Mouse (Mus musculus) gastrocnemius, adult 8-10 months (tissue): ENCODE results near the gene Olfr1351. TPM values are rescaled to one million over a fixed set of nuclear protein-coding genes. Genes with fewer than 3 reads are reported as not detected.
"Not testable (repeated sequence)": the region's sequence is repeated elsewhere in the genome, so short reads cannot be mapped to it uniquely, and the experiment has no call there.

Experiments used
- DNase-seq, 2 experiments: peaks; one replicate each; pipeline ENCODE4 v3.0.0; 2022; ENCODE audit warnings: low spot score in 2 of 2
- total RNA-seq, 4 experiments: library from RNA; stranded (reverse); gene quantifications; 2 replicates each; pipeline ENCODE4 v1.2.4; 2022

Gene Olfr1351
- not detected for total RNA-seq

DNA sequence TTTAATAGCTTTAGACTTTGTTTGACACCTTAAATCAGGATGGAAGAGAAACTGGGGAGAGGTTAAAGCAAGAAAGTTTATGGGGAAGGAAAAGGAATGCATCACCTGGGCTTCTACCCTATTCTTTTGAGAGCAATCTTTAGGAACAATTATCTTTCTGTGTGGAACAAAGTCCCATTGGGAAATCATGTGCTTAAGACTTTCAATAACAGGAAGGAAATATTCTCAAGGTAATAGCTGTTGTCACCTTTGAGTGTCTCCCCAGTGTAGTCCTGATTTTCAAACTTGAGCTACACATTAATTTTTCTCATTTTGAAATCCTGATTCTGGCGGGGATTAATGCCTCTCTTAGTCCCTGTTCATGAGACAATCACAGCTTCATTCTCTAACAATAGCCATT, at the start of gene Olfr1351:
Olfr1351 (plus strand) TSS at position 301 of the 400 bp plus-strand sequence.
- DNase-seq: no peak

DNA sequence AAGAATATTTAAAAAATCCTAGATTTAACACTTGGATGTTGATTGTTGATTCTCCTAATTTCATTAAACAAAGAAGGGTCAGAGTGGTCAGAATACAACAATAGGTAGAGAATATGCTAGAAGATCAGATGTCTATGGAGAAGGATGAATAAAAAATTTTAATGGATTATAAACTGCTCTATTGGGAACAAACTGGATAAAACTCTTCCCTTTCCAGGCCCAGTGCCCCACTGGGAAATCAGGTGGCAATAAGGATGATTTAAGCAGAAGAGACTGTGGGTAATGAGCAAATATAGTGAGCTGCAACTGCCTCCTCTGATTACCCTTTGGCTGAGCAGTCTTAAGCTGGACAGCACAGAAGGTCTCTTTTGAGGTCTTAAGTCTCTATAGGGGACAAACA, 49.3 kb upstream of the Olfr1351 start, which contains the start of gene Olfr1353:
Olfr1353 (plus strand) TSS at position 301 of the 400 bp plus-strand sequence.
- not testable (repeated sequence) for DNase-seq

DNA sequence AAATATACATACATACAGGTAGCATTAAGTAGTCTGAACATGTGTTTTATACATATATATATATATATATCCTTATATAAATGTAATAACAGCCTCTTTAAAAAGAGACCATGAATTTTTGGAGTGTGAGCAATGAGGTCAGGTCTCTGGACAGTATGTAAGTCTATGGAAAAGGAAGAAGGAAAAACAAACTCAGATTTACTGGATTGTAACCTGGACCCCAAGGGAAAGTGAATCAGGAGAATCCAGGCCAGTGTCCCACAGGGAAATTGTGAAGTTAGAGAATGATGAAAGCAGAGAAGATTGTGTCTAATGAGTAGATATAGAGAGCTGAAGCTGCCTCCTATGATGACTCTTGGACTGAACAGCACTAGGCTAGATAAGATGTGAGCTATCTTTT, 31.5 kb upstream of the Olfr1351 start, which contains the start of gene Olfr1352:
Olfr1352 (plus strand) TSS at position 301 of the 400 bp plus-strand sequence.
- no peak for DNase-seq

DNA sequence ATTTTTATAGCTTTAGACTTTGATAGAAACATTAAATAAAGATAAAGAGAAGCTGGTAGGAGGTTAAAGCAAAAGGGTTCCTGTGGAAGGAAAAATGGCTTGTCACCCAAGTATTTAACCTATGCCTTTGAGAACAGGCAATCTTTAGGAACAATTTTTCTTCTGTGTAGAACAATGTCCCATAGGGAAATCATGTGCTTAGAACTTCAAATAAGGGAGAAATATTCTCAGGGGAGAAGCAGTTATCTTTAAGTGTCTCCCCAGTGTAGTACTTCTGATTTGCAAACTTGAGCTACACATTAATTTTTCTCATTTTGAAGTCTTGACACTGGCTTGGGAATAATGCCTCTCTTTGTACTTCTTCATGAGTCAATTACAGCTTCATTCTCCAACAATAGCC, 16.2 kb downstream of the Olfr1351 start, which contains the start of gene Olfr57:
Olfr57 (plus strand) TSS at position 301 of the 400 bp plus-strand sequence.
- no peak for DNase-seq

DNA sequence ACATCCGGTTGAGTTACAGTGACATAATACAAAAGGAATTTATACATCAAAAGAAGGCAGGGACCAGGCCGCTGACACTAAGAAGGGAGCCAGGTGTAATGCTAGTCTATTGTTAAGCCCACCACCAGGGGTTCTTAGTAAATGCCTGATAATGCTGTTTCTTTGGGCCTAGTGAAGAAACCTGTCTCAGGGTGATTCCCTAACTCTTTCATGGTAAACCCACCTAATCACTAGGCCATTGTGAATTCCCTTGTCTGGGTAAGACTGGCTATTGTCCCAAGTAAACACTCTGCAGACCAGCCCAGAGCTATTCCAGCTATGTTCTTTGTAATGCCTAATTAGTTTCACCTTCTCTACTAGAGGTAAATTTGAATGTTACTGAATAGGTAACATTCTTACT, 30.2 kb downstream of the Olfr1351 start:
- not testable (repeated sequence) for DNase-seq

DNA sequence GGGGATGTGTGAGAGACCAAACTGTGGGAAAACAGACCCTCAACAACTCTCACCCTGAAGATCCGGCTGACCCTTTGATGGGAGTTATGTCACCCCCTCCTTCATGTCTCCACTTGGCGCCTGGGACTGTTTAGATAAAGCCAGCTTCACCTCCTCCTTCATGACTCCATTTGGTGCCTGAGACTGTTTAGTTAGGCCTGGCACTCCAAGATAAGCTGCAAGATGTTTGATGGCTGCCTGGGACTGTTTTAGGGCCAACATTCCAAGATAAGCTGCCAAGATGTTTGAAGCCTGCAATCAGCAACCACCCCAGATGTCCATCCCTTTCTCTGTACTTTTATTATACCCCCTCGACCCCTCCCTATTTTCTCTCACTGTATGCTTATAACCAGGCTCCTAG, 45.1 kb downstream of the Olfr1351 start:
- not testable (repeated sequence) for DNase-seq

Other genes with a start within 250 kb of the Olfr1351 start
- gene Slc1a6, start 232.0 kb upstream of the Olfr1351 start, total RNA-seq: not detected
- not detected for gene Olfr1356, start 160.3 kb upstream of the Olfr1351 start, total RNA-seq
- not detected for gene Olfr1355, start 136.9 kb upstream of the Olfr1351 start, total RNA-seq
- not detected for gene Olfr1354, start 99.3 kb upstream of the Olfr1351 start, total RNA-seq
- gene Olfr8, start 61.8 kb upstream of the Olfr1351 start, total RNA-seq: not detected
- gene Olfr1353, start 49.2 kb upstream of the Olfr1351 start, total RNA-seq: not detected
- gene Olfr1352, start 31.4 kb upstream of the Olfr1351 start, total RNA-seq: not detected
- gene Olfr57, start 16.3 kb downstream of the Olfr1351 start, total RNA-seq: not detected
- 10 to 100 TPM in 3 of 4 experiments, 1 to 10 TPM in 1; 9.6 to 12.1 (median 10.8) TPM for gene 2610008E11Rik, start 85.1 kb downstream of the Olfr1351 start, total RNA-seq
- gene Vmn2r80, start 136.3 kb downstream of the Olfr1351 start, total RNA-seq: not detected
- not detected for gene Vmn2r81, start 235.2 kb downstream of the Olfr1351 start, total RNA-seq